Mouse (Mus musculus) pancreas, adult 10 weeks (tissue): ENCODE measurements around the gene Vmn1r148. TPM values are rescaled to one million over a fixed set of nuclear protein-coding genes. Genes with fewer than 3 reads are reported as not detected.

ENCODE experiments used
- polyA plus RNA-seq: library from polyadenylated mRNA; stranded (reverse); fragments of 350-450 nt; fragmentation: Illumina TruSeq; extraction: RNeasy Lipid Tissue Mini Kit (QIAGEN cat#74804); gene quantifications from one replicate; pipeline ENCODE4 v1.2.3, GENCODE M21; 2015; ENCODE audit warnings: low read depth, low replicate concordance; ENCODE audit not compliant: insufficient read depth

Gene Vmn1r148
- not detected for polyA plus RNA-seq

GRCm38 (mm10) chr7:22413283-22413682 lies at the start of gene Vmn1r148:
Vmn1r148 (plus strand) TSS chr7:22413583.

GRCm38 (mm10) chr7:22370939-22371338 lies 42.4 kb upstream of the Vmn1r148 start, which contains the start of gene Gm8660:
Gm8660 (minus strand) TSS chr7:22371039.

GRCm38 (mm10) chr7:22438129-22438528 lies 24.7 kb downstream of the Vmn1r148 start, which contains the start of gene Vmn1r149:
Vmn1r149 (minus strand) TSS chr7:22438229.

GRCm38 (mm10) chr7:22463975-22464374 lies 50.6 kb downstream of the Vmn1r148 start, which contains the start of gene Gm10665:
Gm10665 (minus strand) TSS chr7:22464075.

Other genes starting within 250 kb of the Vmn1r148 start
- not detected for gene Vmn1r142, start 249.5 kb upstream of the Vmn1r148 start, polyA plus RNA-seq
- gene Vmn1r143, start 224.2 kb upstream of the Vmn1r148 start, polyA plus RNA-seq = not detected
- gene Gm8653, start 212.3 kb upstream of the Vmn1r148 start, polyA plus RNA-seq = not detected
- not detected for gene Gm8453, start 184.1 kb upstream of the Vmn1r148 start, polyA plus RNA-seq
- gene Gm4187, start 83.9 kb upstream of the Vmn1r148 start, polyA plus RNA-seq = not detected
- not detected for gene Gm8660, start 42.5 kb upstream of the Vmn1r148 start, polyA plus RNA-seq
- not detected for gene Vmn1r149, start 24.6 kb downstream of the Vmn1r148 start, polyA plus RNA-seq
- not detected for gene Gm10665, start 50.5 kb downstream of the Vmn1r148 start, polyA plus RNA-seq
- gene Vmn1r151, start 86.1 kb downstream of the Vmn1r148 start, polyA plus RNA-seq = not detected
- gene Vmn1r152, start 109.4 kb downstream of the Vmn1r148 start, polyA plus RNA-seq = not detected
- gene Gm8677, start 121.3 kb downstream of the Vmn1r148 start, polyA plus RNA-seq = not detected
- not detected for gene Gm4201, start 151.8 kb downstream of the Vmn1r148 start, polyA plus RNA-seq
- not detected for gene Gm4565, start 174.5 kb downstream of the Vmn1r148 start, polyA plus RNA-seq
- gene Vmn1r155, start 244.4 kb downstream of the Vmn1r148 start, polyA plus RNA-seq = not detected